Mouse (Mus musculus): Measurements from ENCODE around the gene Rnf31. TPM values are rescaled to one million over a fixed set of nuclear protein-coding genes. Genes with fewer than 3 reads are reported as not detected.

The Rnf31 gene
- total and polyA plus RNA-seq, 3 experiments = 12.9 to 24.5 TPM; not detected in 1

DNA sequence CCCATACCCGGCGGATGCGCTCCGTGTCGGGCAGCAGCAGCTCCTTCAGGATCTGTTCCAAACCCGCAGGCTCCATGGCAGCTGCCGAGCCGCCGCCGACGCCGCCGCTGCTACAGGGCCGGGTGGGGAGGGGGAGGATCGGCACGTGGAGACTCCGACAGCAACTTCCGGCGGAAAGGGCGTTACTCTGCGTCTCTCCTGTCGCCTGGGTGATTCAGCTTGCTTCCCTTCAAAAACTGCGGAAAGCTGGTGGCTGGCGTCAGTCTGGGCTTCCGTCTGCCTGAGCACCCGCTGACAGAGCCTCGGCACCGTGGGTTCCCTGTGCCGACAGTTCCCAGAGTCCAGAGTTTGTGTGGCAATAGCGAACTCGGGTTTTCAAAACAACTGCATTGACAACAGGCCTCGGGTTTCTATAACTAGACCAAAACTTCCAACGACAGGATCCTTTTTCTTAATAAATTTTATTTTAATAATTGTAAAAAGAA lies 44.1 kb downstream of the Rnf31 start, which contains the start of gene Ipo4 (continued):
- no peak for TF ChIP-seq EP300 (IDR thresholded peaks at IDR 0.05; ENCODE audit: low read depth in 1 of 2, low read length in 2 of 2)

DNA sequence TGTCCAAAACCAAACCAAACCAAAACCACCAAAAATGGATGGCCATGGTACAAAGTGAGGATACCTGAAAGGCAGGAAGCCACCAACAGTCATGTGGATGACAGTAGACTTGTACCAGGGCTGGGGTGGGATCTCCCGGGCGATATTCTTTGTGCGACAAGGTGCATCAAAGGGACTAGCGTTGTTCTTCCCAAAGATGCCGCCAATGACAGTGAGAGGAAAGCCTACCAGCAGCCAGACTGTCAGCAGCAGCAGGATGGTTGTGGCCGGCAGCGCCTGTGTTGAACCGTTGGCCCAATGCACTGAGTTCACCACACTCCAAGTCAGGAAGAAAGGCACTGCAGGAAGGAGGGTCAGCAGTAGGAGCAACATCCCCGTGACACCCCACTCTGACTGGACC lies 46.3 kb downstream of the Rnf31 start, which contains the start of gene Gm49378:
TSS of gene Gm49378 (minus strand) at position 101 of the 400 bp plus-strand sequence.
- peaks cover 0 to 6% of the 10 kb centered on the region in 2 experiments; a peak in 2 of 4 replicates for H3K4me1 ChIP-seq (ENCODE audit: control insufficient read depth in 1 of 2, insufficient read depth in 2 of 2, low read length in 2 of 2)
- TF ChIP-seq USF1 (IDR thresholded peaks at IDR 0.05; ENCODE audit: low read depth, low read length) (no peak), TCF12 (IDR thresholded peaks at IDR 0.05; ENCODE audit: low read depth, low read length) (no peak), TAL1 (IDR thresholded peaks at IDR 0.05; ENCODE audit: low read length) (no peak), CTCF (IDR thresholded peaks at IDR 0.05 in 2 of 3, conservative IDR thresholded peaks at IDR 0.05 in 1 of 3; ENCODE audit: control insufficient read depth in 1 of 3, insufficient read depth in 1 of 3, low read depth in 2 of 3, low read length in 3 of 3, poor library complexity in 1 of 3, severe bottlenecking in 1 of 3) (no peak), RCOR1 (IDR thresholded peaks at IDR 0.05; ENCODE audit: low read depth, low read length) (no peak), ETS1 (IDR thresholded peaks at IDR 0.05; ENCODE audit: low read depth, low read length) (no peak), NELFE (IDR thresholded peaks at IDR 0.05; ENCODE audit: low read depth, low read length) (no peak), CHD2 (IDR thresholded peaks at IDR 0.05; ENCODE audit: low read length) (no peak), BHLHE40 (IDR thresholded peaks at IDR 0.05; ENCODE audit: borderline replicate concordance, low read depth, low read length) (no peak)

DNA sequence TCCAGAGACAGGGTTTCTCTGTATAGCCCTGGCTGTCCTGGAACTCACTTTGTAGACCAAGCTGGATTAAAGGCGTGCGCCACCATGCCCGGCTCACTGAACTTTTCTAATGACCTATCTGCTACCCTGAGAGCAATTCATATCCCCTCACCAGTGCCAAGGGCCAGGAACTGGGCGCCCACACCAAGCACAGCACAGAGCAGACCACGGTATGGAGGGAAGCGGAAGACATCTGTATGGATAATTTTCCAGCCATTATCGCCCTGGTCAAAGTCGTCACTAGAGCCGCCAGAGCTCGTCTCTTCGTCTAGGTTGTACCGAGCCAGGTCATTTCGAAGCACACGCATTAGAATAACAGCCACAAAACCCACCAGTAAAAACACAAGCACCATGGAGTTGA lies 49.3 kb downstream of the Rnf31 start:
- no peaks in the 10 kb centered on the region for H3K27me3 ChIP-seq (ENCODE audit: control insufficient read depth in 1 of 2, insufficient read depth in 2 of 2, low read length in 2 of 2)
- H3K9me3 ChIP-seq (replicated peaks; ENCODE audit: insufficient read depth, low read length) = no peaks in the 10 kb centered on the region
- H3K4me3 ChIP-seq (ENCODE audit: control insufficient read depth in 1 of 2, insufficient read depth in 1 of 2, low read depth in 2 of 2, low read length in 2 of 2) = no peak overlapping the region
- DNase-seq (ENCODE audit: low read depth, low spot score) = no peak
- H3K9ac ChIP-seq (ENCODE audit: control insufficient read depth, low read depth, low read length, poor library complexity, severe bottlenecking) = no peak overlapping the region
- H3K4me1 ChIP-seq (ENCODE audit: control insufficient read depth in 1 of 2, insufficient read depth in 2 of 2, low read length in 2 of 2) = peaks cover 0 to 14% of the 10 kb centered on the region in 2 experiments; a peak in 2 of 4 replicates
- H3K36me3 ChIP-seq (ENCODE audit: control insufficient read depth in 1 of 2, insufficient read depth in 2 of 2, low read length in 2 of 2) = peaks cover 4 to 17% of the 10 kb centered on the region in 2 experiments
- TF ChIP-seq MEF2A (IDR thresholded peaks at IDR 0.05; ENCODE audit: extremely low read depth, insufficient replicate concordance, low read depth, low read length, poor library complexity, severe bottlenecking) = no peak
- TF ChIP-seq RAD21 (IDR thresholded peaks at IDR 0.05; ENCODE audit: low read depth, low read length) = no peak
- no peak for TF ChIP-seq UBTF (IDR thresholded peaks at IDR 0.05; ENCODE audit: borderline replicate concordance, insufficient read depth, low read depth, low read length)
- no peak for TF ChIP-seq NELFE (IDR thresholded peaks at IDR 0.05; ENCODE audit: low read depth, low read length)
- H3K27ac ChIP-seq (ENCODE audit: control insufficient read depth, low read depth, low read length) = no peak overlapping the region
- H3K79me2 ChIP-seq (ENCODE audit: control insufficient read depth, insufficient read depth, low read length, poor library complexity) = peaks cover 42% of the 10 kb centered on the region

More for the DNA sequence above, 46.3 kb downstream of the Rnf31 start, which contains the start of gene Gm49378:
- Histone ChIP-seq H3K36me3 (ENCODE audit: control insufficient read depth in 1 of 2, insufficient read depth in 2 of 2, low read length in 2 of 2) (peaks cover 4 to 9% of the 10 kb centered on the region in 2 experiments), H3K27ac (ENCODE audit: control insufficient read depth, low read depth, low read length) (no peak within 1 kb of the TSS), H3K9ac (ENCODE audit: control insufficient read depth, low read depth, low read length, poor library complexity, severe bottlenecking) (no peak within 1 kb of the TSS), H3K9me3 (replicated peaks; ENCODE audit: insufficient read depth, low read length) (no peaks in the 10 kb centered on the region), H3K79me2 (ENCODE audit: control insufficient read depth, insufficient read depth, low read length, poor library complexity) (peaks cover 30% of the 10 kb centered on the region), H3K4me3 (ENCODE audit: control insufficient read depth in 1 of 2, insufficient read depth in 1 of 2, low read depth in 2 of 2, low read length in 2 of 2) (no peak within 1 kb of the TSS), H3K27me3 (ENCODE audit: control insufficient read depth in 1 of 2, insufficient read depth in 2 of 2, low read length in 2 of 2) (no peaks in the 10 kb centered on the region)
- no peak for DNase-seq (ENCODE audit: low read depth, low spot score)
